Mouse (Mus musculus): ENCODE measurements around the gene Scrt2.

Scrt2 gene

GRCm38 (mm10) chr2:152144158-152144450 is 62.8 kb downstream of the Scrt2 start:
- DNase-seq (ENCODE audit: low read depth), result no peak

DNA sequence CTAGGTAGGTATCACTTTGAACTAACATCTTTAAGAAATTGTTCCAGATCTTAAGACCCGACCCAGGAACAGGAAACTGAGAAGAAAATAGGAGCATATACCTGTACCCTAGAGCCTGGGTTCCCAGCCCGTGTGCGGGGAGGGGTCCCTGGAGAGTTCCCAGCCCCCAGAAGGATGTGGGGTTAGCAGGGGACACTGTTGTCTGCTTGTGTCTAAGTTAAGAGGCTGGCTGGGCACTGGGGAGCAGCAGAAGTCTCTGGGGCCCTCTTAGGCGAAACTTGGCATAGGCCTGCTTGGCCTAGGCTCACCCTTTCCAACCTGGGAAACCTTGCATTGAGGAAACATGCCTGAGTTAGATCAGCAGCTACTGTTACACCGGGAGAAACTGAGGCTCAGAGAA is 63.2 kb downstream of the Scrt2 start:
- DNase-seq (ENCODE audit: low read depth), result no peak

Data from c-Kit-positive CD71-positive TER-119-negative erythroid progenitor cells, embryonic 14.5 days (primary cell).